ENCODE assay signal across 22 mouse cellular contexts in genomic region chr10:76357286-76357875, GRCm38 (mm10). TPM values are rescaled to one million over a fixed set of nuclear protein-coding genes. Genes with fewer than 3 reads are reported as not detected.
DNase-seq lines count a peak whose midpoint lies in the region; ATAC-seq and TF ChIP-seq lines count a peak whose summit lies in the region.
"Had no signal": no experiment of that assay in that cellular context is flagged by ENCODE, and none has a peak within 500 bp of the region (broad histone marks: within the 10 kb centered on the region; RNA-seq: fewer than 3 reads in every experiment).

No protein-coding gene starts in this region.

- no peak for ATAC-seq in liver, embryonic 12.5 days
- ATAC-seq: forebrain, embryonic 16.5 days; intestine, embryonic 16.5 days had no signal

- H3K27ac ChIP-seq in gastrocnemius, adult 2 months = peak overlapping the region; percentile 80
- H3K27ac ChIP-seq in liver, embryonic 12.5 days = no peak overlapping the region
- H3K27ac ChIP-seq: embryonic facial prominence, embryonic 12.5 days; heart, embryonic 13.5 days; hindbrain, embryonic 15.5 days had no signal

- peaks cover 29% of the 10 kb centered on the region for H3K36me3 ChIP-seq in myocyte (ENCODE audit: control insufficient read depth, insufficient read depth)
- peaks cover 74% of the 10 kb centered on the region for H3K36me3 ChIP-seq in liver, embryonic 12.5 days

- 85% methylated on average over 8 of the region's 8 CpGs for WGBS in liver, embryonic 12.5 days (ENCODE audit: insufficient replicate concordance)

- intact Hi-C loops in gastrocnemius, adult 2 months (cut with DNase I) = no loop called here
- intact Hi-C loops in gastrocnemius, postnatal 14 days (cut with DNase I; ENCODE audit: low total_unique reads) = no loop called here

- TF ChIP-seq CTCF in gastrocnemius, adult 2 months (IDR thresholded peaks at IDR 0.05) = no peak

- H3K27me3 ChIP-seq in myocyte (ENCODE audit: control insufficient read depth, insufficient read depth, insufficient read length) = no peaks in the 10 kb centered on the region
- no peaks in the 10 kb centered on the region for H3K27me3 ChIP-seq in liver, embryonic 12.5 days (replicated peaks)
- H3K27me3 ChIP-seq: CH12.LX; embryonic facial prominence, embryonic 12.5 days; heart, embryonic 13.5 days; hindbrain, embryonic 15.5 days had no signal

- H3K4me2 ChIP-seq in myocyte (ENCODE audit: low read depth) = peak overlapping the region; percentile 59
- no peak overlapping the region for H3K4me2 ChIP-seq in liver, embryonic 12.5 days
- H3K4me2 ChIP-seq: embryonic facial prominence, embryonic 12.5 days; heart, embryonic 13.5 days; hindbrain, embryonic 15.5 days had no signal

- DNase-seq in gastrocnemius, adult 2 months = peak; percentile 57
- no peak for DNase-seq in gastrocnemius, postnatal 14 days
- DNase-seq in right cerebral cortex, adult 18-20 months = peak; percentile 26
- no peak for DNase-seq in right cerebral cortex, postnatal 14 days
- peak; percentile 76 for DNase-seq in 416B (ENCODE audit: low read depth)
- no peak for DNase-seq in kidney, adult 9 months
- DNase-seq: adrenal gland, adult 2 months; adrenal gland, postnatal 25 days; cerebellum, adult 11 months; cerebellum, adult 9-10 months; cerebellum, postnatal 25 days; heart, adult 11 months; heart, postnatal 36 days; kidney, adult 2 months had no signal

- H3K4me1 ChIP-seq in liver, embryonic 12.5 days = no peaks in the 10 kb centered on the region
- H3K4me1 ChIP-seq: embryonic facial prominence, embryonic 12.5 days; heart, embryonic 13.5 days; hindbrain, embryonic 15.5 days had no signal

- no peaks in the 10 kb centered on the region for H3K79me2 ChIP-seq in myocyte (ENCODE audit: control insufficient read depth, insufficient read depth)

- no peak overlapping the region for H3K4me3 ChIP-seq in gastrocnemius, adult 2 months
- H3K4me3 ChIP-seq in myocyte = no peak overlapping the region
- no peak overlapping the region for H3K4me3 ChIP-seq in liver, embryonic 12.5 days
- H3K4me3 ChIP-seq: embryonic facial prominence, embryonic 12.5 days; heart, embryonic 13.5 days; hindbrain, embryonic 15.5 days had no signal

- H3K9ac ChIP-seq in liver, embryonic 12.5 days = no peak overlapping the region
- H3K9ac ChIP-seq: embryonic facial prominence, embryonic 12.5 days; heart, embryonic 13.5 days; hindbrain, embryonic 15.5 days had no signal

- no peak overlapping the region for H3ac ChIP-seq in myocyte (ENCODE audit: control insufficient read depth, insufficient read length)

- TF ChIP-seq POLR2A in myocyte (IDR thresholded peaks at IDR 0.05; ENCODE audit: insufficient read length, low read depth) = no peak

- no peaks in the 10 kb centered on the region for H3K9me3 ChIP-seq in liver, embryonic 12.5 days (replicated peaks)
- H3K9me3 ChIP-seq: embryonic facial prominence, embryonic 12.5 days; heart, embryonic 13.5 days; hindbrain, embryonic 15.5 days had no signal

TF ChIP-seq in myocyte, 11 proteins besides CTCF, POLR2A, EP300 and RAD21:
- no peak for TF ChIP-seq TCF3 (IDR thresholded peaks at IDR 0.05; ENCODE audit: insufficient read length, low read depth)
- no peak for TF ChIP-seq USF1 (IDR thresholded peaks at IDR 0.05; ENCODE audit: low read depth)
- no peak for TF ChIP-seq POLR2AphosphoS2 (IDR thresholded peaks at IDR 0.05; ENCODE audit: insufficient read length, low read depth)
- peak in 2 of 3 experiments; percentile 34 to 47 for TF ChIP-seq MYOD1 (IDR thresholded peaks at IDR 0.05; ENCODE audit: control insufficient read depth in 1 of 3, insufficient read length in 2 of 3, low read depth in 2 of 3)
- TF ChIP-seq MAX (IDR thresholded peaks at IDR 0.05; ENCODE audit: low read depth) = no peak
- no peak for TF ChIP-seq SRF (IDR thresholded peaks at IDR 0.05; ENCODE audit: control insufficient read depth, insufficient read length, low read depth)
- peak in 1 of 3 experiments; percentile 22 for TF ChIP-seq MYOG (IDR thresholded peaks at IDR 0.05; ENCODE audit: control insufficient read depth in 1 of 3, insufficient read depth in 1 of 3, insufficient read length in 2 of 3, low read depth in 2 of 3)
- no peak for TF ChIP-seq REST (IDR thresholded peaks at IDR 0.05; ENCODE audit: insufficient read depth, insufficient read length)
- no peak for TF ChIP-seq TCF12 (IDR thresholded peaks at IDR 0.05; ENCODE audit: insufficient read depth, poor library complexity, severe bottlenecking)
- TF ChIP-seq E2F4 (IDR thresholded peaks at IDR 0.05; ENCODE audit: insufficient read depth) = no peak
- peak; percentile 48; the same call in 1 of the 2 replicates for TF ChIP-seq CEBPB (IDR thresholded peaks at IDR 0.05; ENCODE audit: insufficient read depth, poor library complexity, severe bottlenecking)

RNA-seq across cellular contexts. Expression of gene Dip2a, which starts 12.3 kb away (rescaled TPM):
- 1 to 10 TPM; 3.8 to 5.0 TPM for total RNA-seq in gastrocnemius, adult 2 months (2021)
- 1 to 10 TPM; 7.6 to 9.3 TPM for total RNA-seq in gastrocnemius, postnatal 14 days (2021)
- 11.1 TPM for polyA plus RNA-seq in myocyte (2012; fragmentation: generic; extraction: Trizol)
- polyA plus RNA-seq in liver, embryonic 12.5 days (2016; fragmentation: Nextera tagmentation; extraction: Ambion mirVana) = 2.4 and 2.7 TPM in 2 replicates

Comparison
In these comparisons a context has a peak if more than half of its experiments do, and no peak if none do; other contexts are left out.
1. DNase-seq: peak in gastrocnemius, adult 2 months (single experiment), right cerebral cortex, adult 18-20 months (single experiment) and 416B (single experiment); none in gastrocnemius, postnatal 14 days (single experiment), right cerebral cortex, postnatal 14 days (single experiment) and kidney, adult 9 months (single experiment).